Mouse (Mus musculus) liver, postnatal 0 days (tissue): ENCODE measurements at regions not wholly inside any gene's neighbourhood (a gene's known extent, or its start where the extent isn't known, plus 50 kb on each side); places are given as distances from the start of the nearest gene placed in this dataset.

Experiments used
- ATAC-seq: fragments of 200-750 bp; cut with Nextera tagmentation; 2 replicates; pipeline ENCODE4 v1.8.0; 2017; ENCODE audit warnings: mild to moderate bottlenecking, moderate library complexity
- DNase-seq: peaks from one replicate; pipeline ENCODE4 v3.0.0-alpha.2; 2016
- H3K27ac ChIP-seq: fragments of 300-500 bp; sonication (generic); 2 replicates; pipeline ENCODE4 v1.5.1; 2014; ENCODE audit warnings: antibody characterized with exemption, moderate library complexity, mild to moderate bottlenecking, low read depth
- H3K27me3 ChIP-seq: fragments of 300-500 bp; sonication (generic); 2 replicates; pipeline ENCODE4 v1.6.1; 2014; ENCODE audit warnings: low read length, control low read depth, mixed read lengths; ENCODE audit not compliant: insufficient read depth
- H3K36me3 ChIP-seq: fragments of 300-500 bp; sonication (generic); replicated peaks from 2 replicates; pipeline ENCODE4 v1.6.1; 2014; ENCODE audit warnings: mild to moderate bottlenecking, control low read depth, low read length, moderate library complexity, mixed read lengths; ENCODE audit not compliant: insufficient read depth
- H3K4me1 ChIP-seq: fragments of 300-500 bp; sonication (generic); 2 replicates; pipeline ENCODE4 v1.6.1; 2014; ENCODE audit warnings: antibody characterized with exemption, mild to moderate bottlenecking, control low read depth; ENCODE audit not compliant: insufficient read depth
- H3K4me2 ChIP-seq: fragments of 300-500 bp; sonication (generic); 2 replicates; pipeline ENCODE4 v1.6.1; 2014; ENCODE audit warnings: low read depth, mild to moderate bottlenecking, low read length, moderate library complexity, mixed read lengths
- H3K4me3 ChIP-seq: fragments of 300-500 bp; sonication (generic); 2 replicates; pipeline ENCODE4 v1.5.1; 2014; ENCODE audit warnings: low read depth, low read length
- H3K9ac ChIP-seq: fragments of 300-500 bp; sonication (generic); replicated peaks from 2 replicates; pipeline ENCODE4 v1.6.1; 2014; ENCODE audit warnings: mild to moderate bottlenecking, moderate library complexity
- H3K9me3 ChIP-seq: fragments of 300-500 bp; sonication (generic); 2 replicates; pipeline ENCODE4 v1.6.1; 2016; ENCODE audit warnings: mild to moderate bottlenecking, control low read depth, low read length, mixed read lengths
- CTCF ChIP-seq: sonication (generic); IDR thresholded peaks from 2 replicates; pipeline ENCODE4 v1.5.1; 2016; ENCODE audit warnings: antibody characterized with exemption, low read depth
- EP300 ChIP-seq: IDR thresholded peaks from 2 replicates; pipeline ENCODE4 v1.6.1; 2016; ENCODE audit warnings: antibody characterized with exemption, low read depth, mild to moderate bottlenecking
- WGBS: fragments of 180-500 bp; shearing (Covaris S2); extraction: QIAGEN DNeasy Blood & Tissue Kit; methylation state at CpG from one replicate; pipeline ENCODE4 v1.1.7; 2014; ENCODE audit not compliant: insufficient replicate concordance; 5-methylcytosine and 5-hydroxymethylcytosine counted together

- Histone ChIP-seq H3K9me3 (no peaks in the 10 kb centered on the region), H3K27me3 (no peaks in the 10 kb centered on the region), H3K9ac (no peak overlapping the region), H3K27ac (no peak overlapping the region), H3K4me1 (no peaks in the 10 kb centered on the region), H3K36me3 (no peaks in the 10 kb centered on the region), H3K4me2 (no peak overlapping the region), H3K4me3 (no peak overlapping the region)
- ATAC-seq, result no peak
- TF ChIP-seq CTCF, result no peak
- TF ChIP-seq EP300, result no peak
- DNase-seq, result no peak
- 53% methylated on average over 8 of the region's 8 CpGs for WGBS
Measured at GRCm38 (mm10) chr6:51156836-51157370, 275.6 kb upstream of the Nfe2l3 start.

GRCm38 (mm10) chr6:51161149-51161548 is 271.3 kb upstream of the Nfe2l3 start:
- WGBS, result 72% methylated on average over 6 of the region's 6 CpGs
- no peaks in the 10 kb centered on the region for H3K27me3 ChIP-seq
- no peaks in the 10 kb centered on the region for H3K9me3 ChIP-seq
- ATAC-seq (no peak), DNase-seq (no peak)
- no peak overlapping the region for H3K9ac ChIP-seq
- TF ChIP-seq EP300 (no peak), CTCF (no peak)
- H3K4me2 ChIP-seq, result no peak overlapping the region
- no peak overlapping the region for H3K27ac ChIP-seq
- H3K4me3 ChIP-seq, result no peak overlapping the region
- H3K36me3 ChIP-seq, result no peaks in the 10 kb centered on the region
- H3K4me1 ChIP-seq, result no peaks in the 10 kb centered on the region

DNA sequence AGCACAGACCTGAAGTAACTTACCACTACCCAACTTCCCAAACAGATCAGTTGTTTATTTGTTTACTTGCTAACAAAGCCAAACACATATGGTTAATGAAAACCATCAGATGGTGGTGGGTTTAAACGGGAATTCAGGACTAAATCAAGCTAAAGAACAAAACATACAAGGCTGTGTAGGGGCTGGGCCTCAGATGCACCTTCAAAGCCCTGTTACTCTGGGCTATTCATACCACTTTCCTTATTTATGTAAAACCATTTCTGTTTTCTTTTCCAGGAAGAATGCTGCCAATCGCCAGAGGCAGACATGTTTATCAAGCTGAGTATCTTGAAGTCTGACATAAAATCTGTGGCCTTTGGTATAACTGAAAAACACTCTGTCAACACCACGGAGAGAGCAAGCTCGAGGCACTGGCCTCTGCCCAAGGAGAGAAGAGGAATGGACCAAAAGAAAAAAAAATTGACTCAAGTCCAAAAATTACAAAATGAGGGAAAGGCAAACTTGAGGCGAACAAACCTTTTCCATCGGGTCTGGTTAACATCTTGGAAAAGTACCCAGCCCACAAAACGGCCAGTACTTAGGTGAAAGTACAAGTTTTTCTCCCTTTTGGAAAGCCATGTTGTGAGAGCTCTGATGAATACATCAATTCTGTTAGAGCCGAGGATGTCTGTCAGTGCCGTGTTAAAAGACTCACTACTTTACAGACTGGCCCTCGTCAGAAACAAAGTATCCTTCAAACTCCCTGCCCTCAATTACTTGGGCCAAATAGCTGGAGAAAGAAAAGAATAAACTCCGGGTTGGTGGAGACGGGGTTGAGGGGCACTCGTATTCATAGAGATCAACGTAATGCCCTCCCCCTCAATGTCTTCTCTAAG is 270.0 kb upstream of the Nfe2l3 start:
- H3K27ac ChIP-seq, result no peak overlapping the region
- no peaks in the 10 kb centered on the region for H3K27me3 ChIP-seq
- TF ChIP-seq CTCF, result no peak
- TF ChIP-seq EP300, result no peak
- DNase-seq (no peak), ATAC-seq (no peak)
- no peak overlapping the region for H3K4me3 ChIP-seq
- H3K9me3 ChIP-seq, result no peaks in the 10 kb centered on the region
- no peak overlapping the region for H3K4me2 ChIP-seq
- H3K4me1 ChIP-seq, result no peaks in the 10 kb centered on the region
- no peaks in the 10 kb centered on the region for H3K36me3 ChIP-seq
- 74% methylated on average over 14 of the region's 14 CpGs for WGBS
- no peak overlapping the region for H3K9ac ChIP-seq

GRCm38 (mm10) chr6:51163266-51163665 is 269.2 kb upstream of the Nfe2l3 start:
- Histone ChIP-seq H3K36me3 (no peaks in the 10 kb centered on the region), H3K4me3 (no peak overlapping the region), H3K27me3 (peaks cover 6% of the 10 kb centered on the region; the same call in 1 of the 2 replicates), H3K9me3 (no peaks in the 10 kb centered on the region), H3K9ac (no peak overlapping the region), H3K27ac (no peak overlapping the region), H3K4me1 (no peaks in the 10 kb centered on the region), H3K4me2 (no peak overlapping the region)
- no peak for DNase-seq
- WGBS, result 73% methylated on average over 5 of the region's 5 CpGs
- ATAC-seq, result no peak
- no peak for TF ChIP-seq CTCF
- TF ChIP-seq EP300, result no peak

GRCm38 (mm10) chr6:51163882-51164281 is 268.6 kb upstream of the Nfe2l3 start:
- H3K27ac ChIP-seq, result no peak overlapping the region
- no peaks in the 10 kb centered on the region for H3K9me3 ChIP-seq
- DNase-seq (no peak), ATAC-seq (no peak)
- no peak overlapping the region for H3K4me3 ChIP-seq
- no peak overlapping the region for H3K4me2 ChIP-seq
- H3K27me3 ChIP-seq, result peaks cover 11% of the 10 kb centered on the region; the same call in 1 of the 2 replicates
- no peak overlapping the region for H3K9ac ChIP-seq
- WGBS, result 63% methylated on average over 4 of the region's 4 CpGs
- TF ChIP-seq CTCF (no peak), EP300 (no peak)
- H3K4me1 ChIP-seq, result 0 out of 2 replicates have a peak, but pooled peaks cover 2% of the 10 kb centered on the region
- no peaks in the 10 kb centered on the region for H3K36me3 ChIP-seq

DNA sequence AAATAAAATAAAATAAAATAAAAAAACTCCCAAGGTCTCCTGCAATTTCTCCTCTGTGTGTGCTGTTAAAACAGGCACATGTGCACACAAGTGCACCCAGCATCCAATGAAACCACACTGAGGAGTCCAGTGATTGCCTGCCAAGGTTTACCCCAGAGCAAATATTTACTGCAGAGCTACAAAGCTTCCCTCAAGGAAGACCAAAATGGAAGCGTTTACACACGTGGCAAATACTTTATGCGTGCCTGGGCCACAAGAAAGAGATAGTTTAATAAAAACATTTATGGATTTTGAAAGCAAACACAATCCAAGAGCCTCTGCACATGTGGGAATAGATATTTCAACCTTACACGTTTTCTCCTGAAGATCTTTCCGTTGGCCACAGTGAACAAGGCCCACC is 265.4 kb upstream of the Nfe2l3 start:
- H3K4me3 ChIP-seq, result no peak overlapping the region
- H3K36me3 ChIP-seq, result no peaks in the 10 kb centered on the region
- 0 out of 2 replicates have a peak, but pooled peaks cover 4% of the 10 kb centered on the region for H3K4me1 ChIP-seq
- TF ChIP-seq EP300 (no peak), CTCF (no peak)
- no peak overlapping the region for H3K27ac ChIP-seq
- H3K4me2 ChIP-seq, result no peak overlapping the region
- H3K9ac ChIP-seq, result no peak overlapping the region
- 53% methylated on average over 5 of the region's 5 CpGs for WGBS
- H3K9me3 ChIP-seq, result no peaks in the 10 kb centered on the region
- DNase-seq (no peak), ATAC-seq (no peak)
- H3K27me3 ChIP-seq, result peaks cover 23% of the 10 kb centered on the region
